25 mouse cellular contexts compared by ENCODE assay signal in genomic region chrX:5798902-5799301, GRCm38 (mm10).
"Had no signal": no experiment of that assay in that cellular context is flagged by ENCODE, and none has a peak within 500 bp of the region (broad histone marks: within the 10 kb centered on the region; RNA-seq: fewer than 3 reads in every experiment).

No protein-coding gene starts in this region.

- H3K36me3 ChIP-seq: heart, embryonic 13.5 days; heart, embryonic 15.5 days; hindbrain, embryonic 13.5 days; hindbrain, embryonic 15.5 days; kidney, embryonic 15.5 days; limb, embryonic 10.5 days; limb, embryonic 12.5 days had no signal

- H3K9me3 ChIP-seq: heart, embryonic 13.5 days; heart, embryonic 15.5 days; hindbrain, embryonic 13.5 days; hindbrain, embryonic 15.5 days; kidney, embryonic 15.5 days; limb, embryonic 10.5 days; limb, embryonic 12.5 days had no signal

- H3K4me1 ChIP-seq: heart, embryonic 13.5 days; heart, embryonic 15.5 days; hindbrain, embryonic 13.5 days; hindbrain, embryonic 15.5 days; kidney, embryonic 15.5 days; limb, embryonic 10.5 days; limb, embryonic 12.5 days had no signal

- H3K27ac ChIP-seq: heart, adult 2 months; heart, embryonic 13.5 days; heart, embryonic 15.5 days; hindbrain, embryonic 13.5 days; hindbrain, embryonic 15.5 days; hindbrain, postnatal 0 days; kidney, embryonic 15.5 days; kidney, postnatal 0 days; limb, embryonic 10.5 days; limb, embryonic 12.5 days had no signal

- H3K4me2 ChIP-seq: heart, embryonic 11.5 days; heart, embryonic 13.5 days; heart, embryonic 15.5 days; hindbrain, embryonic 13.5 days; hindbrain, embryonic 15.5 days; kidney, embryonic 15.5 days; limb, embryonic 12.5 days had no signal

- ATAC-seq: forebrain, postnatal 0 days; hindbrain, postnatal 0 days; intestine, embryonic 16.5 days had no signal

- H3K27me3 ChIP-seq: heart, embryonic 13.5 days; heart, embryonic 15.5 days; hindbrain, embryonic 13.5 days; hindbrain, embryonic 15.5 days; kidney, embryonic 15.5 days; limb, embryonic 12.5 days had no signal

- DNase-seq: forebrain, postnatal 0 days; gastrocnemius, postnatal 14 days; gastrocnemius, postnatal 36 days; heart, adult 11 months; heart, adult 2 months; heart, postnatal 14 days; heart, postnatal 36 days; kidney, adult 11 months; kidney, adult 2 months; kidney, adult 9 months; kidney, postnatal 14 days; kidney, postnatal 36 days; layer of hippocampus, adult 9-11 months; layer of hippocampus, postnatal 36 days had no signal

- H3K9ac ChIP-seq: forebrain, postnatal 0 days; heart, embryonic 13.5 days; heart, embryonic 15.5 days; hindbrain, embryonic 13.5 days; hindbrain, embryonic 15.5 days; kidney, embryonic 15.5 days; limb, embryonic 12.5 days had no signal

- H3K4me3 ChIP-seq: heart, adult 2 months; heart, embryonic 13.5 days; heart, embryonic 15.5 days; hindbrain, embryonic 13.5 days; hindbrain, embryonic 15.5 days; kidney, embryonic 15.5 days; limb, embryonic 10.5 days; limb, embryonic 12.5 days had no signal
